Mouse (Mus musculus) hindbrain, embryonic 13.5 days (tissue): ENCODE data around the gene Tdg. TPM values are rescaled to one million over a fixed set of nuclear protein-coding genes. Genes with fewer than 3 reads are reported as not detected.
A peak's percentile ranks its signal among the peaks of the same experiment; 100 is the strongest.

ENCODE experiments used
- ATAC-seq: fragments of 200-750 bp; cut with Nextera tagmentation; 2 replicates; pipeline ENCODE4 v1.8.0; 2017; ENCODE audit warnings: moderate TSS enrichment; ENCODE audit not compliant: low FRiP score
- H3K27ac ChIP-seq: fragments of 300-500 bp; sonication (generic); 2 replicates; pipeline ENCODE4 v1.5.1; 2015; ENCODE audit warnings: inconsistent platforms, mild to moderate bottlenecking, moderate library complexity
- H3K27me3 ChIP-seq: fragments of 300-500 bp; sonication (generic); 2 replicates; pipeline ENCODE4 v1.6.1; 2015; ENCODE audit warnings: mild to moderate bottlenecking, inconsistent platforms
- H3K36me3 ChIP-seq: fragments of 300-500 bp; sonication (generic); 2 replicates; pipeline ENCODE4 v1.6.1; 2015; ENCODE audit warnings: mild to moderate bottlenecking, inconsistent platforms
- H3K4me1 ChIP-seq: fragments of 300-500 bp; sonication (generic); replicated peaks from 2 replicates; pipeline ENCODE4 v1.6.1; 2015; ENCODE audit warnings: inconsistent platforms
- H3K4me2 ChIP-seq: fragments of 300-500 bp; sonication (generic); 2 replicates; pipeline ENCODE4 v1.6.1; 2015; ENCODE audit warnings: inconsistent platforms, mild to moderate bottlenecking, moderate library complexity
- H3K4me3 ChIP-seq: fragments of 300-500 bp; sonication (generic); 2 replicates; pipeline ENCODE4 v1.5.1; 2015; ENCODE audit warnings: mild to moderate bottlenecking, inconsistent platforms
- H3K9ac ChIP-seq: fragments of 300-500 bp; sonication (generic); 2 replicates; pipeline ENCODE4 v1.6.1; 2015; ENCODE audit warnings: mild to moderate bottlenecking, inconsistent platforms
- H3K9me3 ChIP-seq: fragments of 300-500 bp; sonication (generic); 2 replicates; pipeline ENCODE4 v1.6.1; 2016; ENCODE audit warnings: inconsistent platforms
- WGBS: fragments of 180-500 bp; shearing (Covaris S2); methylation state at CpG from one replicate; pipeline ENCODE4 v1.1.7; 2015; 5-methylcytosine and 5-hydroxymethylcytosine counted together
- polyA plus RNA-seq: library from polyadenylated mRNA; unstranded; fragments of >200 nt; fragmentation: Nextera tagmentation; extraction: Ambion mirVana; gene quantifications from 2 replicates; pipeline ENCODE4 v1.2.1, GENCODE M21; 2015

The Tdg gene
- polyA plus RNA-seq, 1 experiment from 2014 or later: 203 TPM

GRCm38 (mm10) chr10:82639032-82639698 lies 9.5 kb downstream of the Tdg start:
- Histone ChIP-seq H3K9me3 (no peaks in the 10 kb centered on the region), H3K36me3 (peaks cover 79% of the 10 kb centered on the region), H3K27me3 (no peaks in the 10 kb centered on the region), H3K4me2 (no peak overlapping the region), H3K4me3 (no peak overlapping the region), H3K4me1 (no peaks in the 10 kb centered on the region), H3K27ac (no peak overlapping the region), H3K9ac (no peak overlapping the region)
- 93% methylated on average over 8 of the region's 8 CpGs for WGBS
- no peak for ATAC-seq

DNA sequence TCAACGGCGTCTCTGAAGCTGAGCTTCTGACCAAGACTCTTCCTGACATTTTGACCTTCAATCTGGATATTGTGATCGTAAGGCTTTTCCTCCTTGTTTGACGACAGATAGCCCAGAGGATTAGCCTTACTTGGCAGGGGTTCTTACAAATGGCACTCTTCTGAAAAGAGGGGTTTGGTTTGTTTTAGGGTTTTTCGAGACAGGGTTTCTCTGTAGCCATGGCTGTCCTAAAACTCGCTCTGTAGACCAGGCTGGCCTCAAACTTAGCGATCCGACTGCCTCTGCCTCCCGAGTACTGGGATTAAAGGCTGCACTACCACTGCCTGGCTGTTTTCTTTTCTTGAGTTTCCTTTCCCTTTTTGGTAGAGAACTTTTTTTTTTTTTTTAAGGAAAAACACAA lies 11.9 kb downstream of the Tdg start:
- no peak for ATAC-seq
- Histone ChIP-seq H3K36me3 (peaks cover 90% of the 10 kb centered on the region), H3K4me1 (no peaks in the 10 kb centered on the region), H3K27ac (no peak overlapping the region), H3K27me3 (no peaks in the 10 kb centered on the region), H3K9ac (no peak overlapping the region), H3K4me3 (no peak overlapping the region), H3K9me3 (no peaks in the 10 kb centered on the region), H3K4me2 (no peak overlapping the region)
- WGBS: 94% methylated on average over 9 of the region's 9 CpGs

DNA sequence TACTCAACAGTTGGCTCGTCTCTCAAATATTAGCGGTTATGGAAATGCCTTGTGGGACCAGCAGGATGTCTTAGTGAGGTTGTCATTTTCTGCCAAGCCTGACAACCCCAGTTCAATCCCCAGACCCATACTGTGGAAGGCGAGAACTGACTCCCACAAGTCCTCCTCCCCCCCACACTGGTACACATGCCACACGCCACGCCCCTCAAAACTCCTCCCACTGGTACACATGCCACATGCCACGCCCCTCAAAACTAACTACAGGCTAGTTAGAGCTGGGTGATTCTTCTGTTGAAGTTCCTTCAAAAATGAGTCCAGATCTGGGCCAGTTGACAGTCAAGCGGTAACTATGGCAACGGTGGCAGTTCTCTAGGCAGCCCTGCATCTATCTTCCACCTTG lies 16.5 kb downstream of the Tdg start:
- H3K9ac ChIP-seq: no peak overlapping the region
- no peaks in the 10 kb centered on the region for H3K9me3 ChIP-seq
- H3K4me1 ChIP-seq: no peaks in the 10 kb centered on the region
- no peaks in the 10 kb centered on the region for H3K27me3 ChIP-seq
- WGBS: 93% methylated on average over 8 of the region's 8 CpGs
- H3K27ac ChIP-seq: no peak overlapping the region
- H3K4me2 ChIP-seq: no peak overlapping the region
- no peak overlapping the region for H3K4me3 ChIP-seq
- peaks cover 74% of the 10 kb centered on the region for H3K36me3 ChIP-seq
- no peak for ATAC-seq

GRCm38 (mm10) chr10:82647205-82647811 lies 17.7 kb downstream of the Tdg start:
- no peak for ATAC-seq
- Histone ChIP-seq H3K4me3 (no peak overlapping the region), H3K4me2 (no peak overlapping the region), H3K9ac (no peak overlapping the region), H3K4me1 (no peaks in the 10 kb centered on the region), H3K9me3 (no peaks in the 10 kb centered on the region), H3K27ac (no peak overlapping the region), H3K36me3 (peaks cover 75% of the 10 kb centered on the region), H3K27me3 (no peaks in the 10 kb centered on the region)
- 97% methylated on average over 17 of the region's 17 CpGs for WGBS

- Histone ChIP-seq H3K9me3 (no peaks in the 10 kb centered on the region), H3K4me1 (no peaks in the 10 kb centered on the region), H3K4me2 (no peak overlapping the region), H3K4me3 (no peak overlapping the region), H3K27me3 (no peaks in the 10 kb centered on the region), H3K9ac (no peak overlapping the region), H3K36me3 (peaks cover 41% of the 10 kb centered on the region), H3K27ac (no peak overlapping the region)
- ATAC-seq: no peak
- WGBS: 95% methylated on average over 5 of the region's 5 CpGs
Observed at GRCm38 (mm10) chr10:82651221-82651620, 21.6 kb downstream of the Tdg start.

GRCm38 (mm10) chr10:82652625-82653024 lies 23.0 kb downstream of the Tdg start:
- peaks cover 28% of the 10 kb centered on the region for H3K36me3 ChIP-seq
- no peaks in the 10 kb centered on the region for H3K27me3 ChIP-seq
- no peaks in the 10 kb centered on the region for H3K9me3 ChIP-seq
- ATAC-seq: no peak
- WGBS: 78% methylated on average over 5 of the region's 5 CpGs
- H3K27ac ChIP-seq: no peak overlapping the region
- H3K9ac ChIP-seq: no peak overlapping the region
- H3K4me3 ChIP-seq: no peak overlapping the region
- H3K4me1 ChIP-seq: no peaks in the 10 kb centered on the region
- H3K4me2 ChIP-seq: no peak overlapping the region

DNA sequence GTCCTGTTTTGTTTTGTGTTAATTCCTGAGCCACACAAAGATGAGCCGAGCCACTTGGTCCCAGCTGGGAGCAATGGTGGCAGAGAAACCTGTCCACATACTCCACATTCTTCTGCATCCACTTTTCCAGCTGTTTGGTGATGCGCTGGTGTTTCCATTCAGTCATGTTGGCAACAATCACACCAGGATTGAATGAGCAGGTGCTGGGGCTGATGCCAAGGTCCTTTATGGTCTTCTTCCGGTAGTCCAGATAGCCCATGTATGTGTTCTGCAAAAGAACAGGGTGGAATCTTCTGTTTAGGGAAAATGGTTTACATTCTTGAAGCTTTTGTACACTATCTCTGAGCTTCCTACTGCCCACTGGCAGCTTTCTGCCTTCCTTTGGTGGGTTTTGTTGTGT lies 25.0 kb downstream of the Tdg start:
- no peaks in the 10 kb centered on the region for H3K9me3 ChIP-seq
- no peak overlapping the region for H3K4me2 ChIP-seq
- no peak overlapping the region for H3K27ac ChIP-seq
- no peak overlapping the region for H3K4me3 ChIP-seq
- H3K9ac ChIP-seq: no peak overlapping the region
- H3K36me3 ChIP-seq: peaks cover 22% of the 10 kb centered on the region
- 90% methylated on average over 3 of the region's 3 CpGs for WGBS
- H3K4me1 ChIP-seq: no peaks in the 10 kb centered on the region
- ATAC-seq: no peak
- H3K27me3 ChIP-seq: no peaks in the 10 kb centered on the region

DNA sequence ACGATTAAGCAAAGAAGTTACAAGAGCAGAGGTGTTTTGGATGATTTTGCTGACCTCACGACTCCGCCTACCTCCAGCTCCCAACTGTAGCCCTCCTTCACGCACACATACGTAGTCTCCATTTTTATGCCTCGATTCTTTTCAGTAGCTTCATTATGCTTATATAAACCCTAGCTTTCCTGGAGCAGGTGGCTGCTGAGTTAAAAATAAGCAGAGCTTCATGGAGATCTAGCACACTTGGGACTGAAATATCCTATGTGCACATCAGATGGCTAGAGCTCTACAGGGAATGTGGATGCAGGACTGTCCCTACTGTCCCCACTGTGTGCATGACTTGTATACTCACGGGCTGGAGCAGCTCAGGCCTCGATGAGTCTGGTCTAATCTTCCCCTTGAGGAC lies 32.2 kb downstream of the Tdg start:
- Histone ChIP-seq H3K9ac (no peak overlapping the region), H3K27ac (no peak overlapping the region), H3K4me2 (no peak overlapping the region), H3K27me3 (no peaks in the 10 kb centered on the region), H3K36me3 (no peaks in the 10 kb centered on the region), H3K9me3 (no peaks in the 10 kb centered on the region), H3K4me3 (no peak overlapping the region), H3K4me1 (peaks cover 3% of the 10 kb centered on the region; the same call in 1 of the 2 replicates)
- 85% methylated on average over 8 of the region's 8 CpGs for WGBS
- no peak for ATAC-seq

DNA sequence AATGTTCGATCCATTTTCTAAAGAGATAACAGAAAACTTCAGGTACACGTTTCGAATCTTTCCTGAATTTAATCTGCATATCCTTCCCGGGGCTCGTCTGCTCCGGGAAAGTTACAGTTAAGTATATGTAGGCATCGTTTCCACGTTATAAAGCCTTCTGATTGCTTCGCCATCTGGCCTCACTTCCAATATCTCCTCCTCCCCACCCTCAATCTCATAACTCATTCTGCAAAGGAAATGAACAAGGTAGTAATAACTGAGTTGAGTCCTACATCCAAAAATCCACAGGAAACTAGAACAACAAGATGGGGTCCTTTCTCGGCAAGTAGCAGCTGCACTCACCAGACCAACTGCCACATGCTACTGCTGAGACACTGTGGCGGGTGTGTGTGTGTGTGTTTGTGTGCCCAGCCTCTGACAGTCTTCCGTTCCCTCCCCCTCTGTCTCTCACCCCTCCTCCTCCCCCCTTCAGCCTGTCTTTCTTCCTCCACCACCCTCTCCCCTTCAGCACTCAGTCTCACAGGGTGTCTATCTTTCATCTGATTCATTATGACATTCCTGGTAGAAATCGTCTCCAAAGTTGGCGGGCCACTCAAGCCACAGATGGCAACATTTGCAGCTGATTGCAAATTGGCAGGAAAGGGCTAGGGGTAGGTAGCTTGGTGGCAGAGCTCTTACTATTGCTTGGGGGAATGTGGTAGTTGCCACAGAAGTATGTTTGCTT lies 32.8 kb downstream of the Tdg start:
- no peaks in the 10 kb centered on the region for H3K36me3 ChIP-seq
- H3K4me2 ChIP-seq: no peak overlapping the region
- H3K4me1 ChIP-seq: peaks cover 4% of the 10 kb centered on the region; the same call in 1 of the 2 replicates
- no peaks in the 10 kb centered on the region for H3K27me3 ChIP-seq
- no peak overlapping the region for H3K27ac ChIP-seq
- no peaks in the 10 kb centered on the region for H3K9me3 ChIP-seq
- no peak overlapping the region for H3K9ac ChIP-seq
- H3K4me3 ChIP-seq: no peak overlapping the region
- 83% methylated on average over 14 of the region's 14 CpGs for WGBS
- ATAC-seq: no peak

DNA sequence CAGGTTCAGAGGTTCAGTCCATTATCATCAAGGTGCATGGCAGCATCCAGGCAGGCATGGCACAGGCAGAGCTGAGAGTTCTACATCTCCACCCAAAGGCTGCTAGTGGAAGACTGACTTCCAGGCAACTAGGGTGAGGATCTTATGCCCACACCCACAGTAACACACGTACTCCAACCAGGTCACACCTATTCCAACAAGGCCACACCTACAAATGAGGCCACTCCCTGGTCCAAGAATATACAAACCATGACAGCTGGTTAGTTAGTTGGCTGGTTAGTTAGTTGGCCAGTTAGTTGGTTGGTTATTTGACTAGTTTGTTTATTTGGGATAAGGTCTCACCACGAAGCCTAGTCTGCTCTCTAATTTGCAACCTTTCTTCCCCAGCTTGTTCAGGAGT lies 33.7 kb downstream of the Tdg start:
- no peaks in the 10 kb centered on the region for H3K27me3 ChIP-seq
- H3K9me3 ChIP-seq: no peaks in the 10 kb centered on the region
- no peak overlapping the region for H3K4me2 ChIP-seq
- peaks cover 4% of the 10 kb centered on the region; the same call in 1 of the 2 replicates for H3K4me1 ChIP-seq
- no peaks in the 10 kb centered on the region for H3K36me3 ChIP-seq
- no peak overlapping the region for H3K9ac ChIP-seq
- H3K4me3 ChIP-seq: no peak overlapping the region
- H3K27ac ChIP-seq: no peak overlapping the region
- ATAC-seq: no peak
- WGBS: 87% methylated on average over 2 of the region's 2 CpGs

- no peak for ATAC-seq
- no peak overlapping the region for H3K4me2 ChIP-seq
- 58% methylated on average over 3 of the region's 3 CpGs for WGBS
Observed at GRCm38 (mm10) chr10:82665951-82666350, 36.3 kb downstream of the Tdg start.

GRCm38 (mm10) chr10:82666436-82667234 lies 37.0 kb downstream of the Tdg start:
- Histone ChIP-seq H3K4me2 (peak overlapping the region; percentile 31; the same call in 1 of the 2 replicates), H3K27ac (no peak overlapping the region), H3K9ac (no peak overlapping the region; the same call in 1 of the 2 replicates), H3K36me3 (no peaks in the 10 kb centered on the region), H3K4me3 (no peak overlapping the region), H3K27me3 (no peaks in the 10 kb centered on the region), H3K9me3 (no peaks in the 10 kb centered on the region), H3K4me1 (peaks cover 4% of the 10 kb centered on the region; the same call in 1 of the 2 replicates)
- WGBS: 26% methylated on average over 22 of the region's 22 CpGs
- peak; percentile 85 for ATAC-seq

More at GRCm38 (mm10) chr10:82665951-82666350, 36.3 kb downstream of the Tdg start:
- no peak overlapping the region for H3K4me3 ChIP-seq
- no peak overlapping the region for H3K9ac ChIP-seq
- H3K9me3 ChIP-seq: no peaks in the 10 kb centered on the region
- peaks cover 4% of the 10 kb centered on the region; the same call in 1 of the 2 replicates for H3K4me1 ChIP-seq
- no peaks in the 10 kb centered on the region for H3K27me3 ChIP-seq
- no peak overlapping the region for H3K27ac ChIP-seq
- H3K36me3 ChIP-seq: no peaks in the 10 kb centered on the region
